Mouse (Mus musculus) heart, postnatal 0 days (tissue): ENCODE results near the gene Atp11b.

Experiments used
- CTCF ChIP-seq: IDR thresholded peaks from 2 replicates; pipeline ENCODE4 v1.5.1; 2016; ENCODE audit warnings: antibody characterized with exemption, control low read depth, low read depth
- EP300 ChIP-seq: IDR thresholded peaks from 2 replicates; pipeline ENCODE4 v1.6.1; 2016; ENCODE audit warnings: antibody characterized with exemption, low read depth

GRCm38 (mm10) chr3:35900555-35901204 lies 146.8 kb downstream of the Atp11b start:
- TF ChIP-seq CTCF (no peak), EP300 (no peak)
